Mouse (Mus musculus) frontal cortex, postnatal 14 days (tissue): Measurements from ENCODE around the gene Slc6a17.

Experiments used
- DNase-seq, 2 experiments: peaks; one replicate each; pipeline ENCODE4 v3.0.0; 2022; ENCODE audit warnings: low spot score in 2 of 2

The Slc6a17 gene

DNA sequence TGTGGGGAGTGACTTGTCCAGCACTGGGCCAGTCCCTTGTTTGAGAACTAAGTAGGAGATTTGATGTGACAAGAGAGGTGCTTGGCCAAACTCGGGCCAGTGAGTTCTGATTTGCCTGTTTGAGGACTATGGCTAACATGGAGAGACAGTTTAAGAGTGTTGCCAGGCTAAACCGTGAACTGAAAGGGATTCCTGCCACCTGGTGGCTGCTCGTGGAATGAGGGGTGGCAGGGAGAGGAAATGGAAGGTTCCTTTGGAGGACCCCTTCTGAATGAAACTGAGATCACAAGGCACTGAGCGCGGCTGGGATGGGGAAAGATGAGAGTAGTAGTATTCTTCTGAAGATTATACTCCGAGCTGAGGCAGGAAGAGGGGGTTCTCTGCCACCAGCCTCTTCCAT lies 51.2 kb downstream of the Slc6a17 start:
- DNase-seq: peak; percentile 72 to 84

DNA sequence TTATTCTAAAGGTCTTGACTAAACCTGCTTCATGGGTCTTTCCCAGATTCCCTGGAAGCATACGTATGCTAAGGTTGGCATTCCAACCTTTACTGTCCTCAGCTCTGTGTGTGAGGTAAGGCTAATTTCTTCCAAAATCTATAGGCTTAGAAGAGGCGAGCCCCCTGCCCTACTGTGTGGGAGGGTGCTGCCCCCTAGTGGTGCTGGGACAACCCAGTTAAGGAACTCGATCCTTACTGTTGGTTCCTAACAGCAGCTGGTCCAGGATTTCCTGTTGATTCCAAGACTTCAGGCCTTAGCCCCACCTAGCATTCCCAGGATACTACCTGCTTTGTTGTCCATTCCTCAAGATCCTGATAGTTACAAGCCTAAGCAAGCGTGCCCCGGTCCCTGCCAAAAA lies 55.7 kb downstream of the Slc6a17 start:
- DNase-seq: peak; percentile 61 to 79

GRCm38 (mm10) chr3:107459773-107460431 lies 57.9 kb downstream of the Slc6a17 start:
- no peak for DNase-seq

DNA sequence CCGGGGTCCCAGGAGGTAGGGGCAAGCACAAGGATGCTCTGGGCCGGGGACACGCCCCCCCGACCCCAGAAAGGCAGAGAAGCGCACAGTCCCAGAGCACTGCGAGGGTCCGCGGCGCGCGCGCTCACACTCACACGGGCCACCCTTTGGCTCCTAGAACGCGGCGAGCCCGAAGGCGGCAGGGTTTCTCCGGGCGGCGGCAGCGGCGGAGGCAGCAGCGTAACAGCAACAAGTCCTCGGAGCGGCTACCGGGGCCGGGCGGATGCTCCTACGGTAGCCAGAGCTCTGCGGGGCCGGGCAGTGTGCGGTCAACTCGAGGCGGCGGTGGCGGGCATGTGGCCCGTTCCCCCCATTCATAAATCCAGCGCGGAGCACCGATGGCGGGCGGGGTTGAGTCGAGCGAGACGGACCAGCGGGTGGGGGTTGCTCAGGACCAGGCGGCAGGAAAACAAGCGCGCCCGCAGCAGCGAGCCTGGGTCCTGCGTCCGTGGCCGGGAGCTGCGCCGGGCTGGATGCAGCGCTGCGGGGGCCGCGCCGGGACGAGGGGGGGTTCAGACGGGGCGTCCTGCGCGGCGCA lies 58.5 kb downstream of the Slc6a17 start, which contains the start of gene Kcnc4:
TSS of gene Kcnc4 (minus strand) at position 357 of the 577 bp plus-strand sequence.
- DNase-seq: no peak

DNA sequence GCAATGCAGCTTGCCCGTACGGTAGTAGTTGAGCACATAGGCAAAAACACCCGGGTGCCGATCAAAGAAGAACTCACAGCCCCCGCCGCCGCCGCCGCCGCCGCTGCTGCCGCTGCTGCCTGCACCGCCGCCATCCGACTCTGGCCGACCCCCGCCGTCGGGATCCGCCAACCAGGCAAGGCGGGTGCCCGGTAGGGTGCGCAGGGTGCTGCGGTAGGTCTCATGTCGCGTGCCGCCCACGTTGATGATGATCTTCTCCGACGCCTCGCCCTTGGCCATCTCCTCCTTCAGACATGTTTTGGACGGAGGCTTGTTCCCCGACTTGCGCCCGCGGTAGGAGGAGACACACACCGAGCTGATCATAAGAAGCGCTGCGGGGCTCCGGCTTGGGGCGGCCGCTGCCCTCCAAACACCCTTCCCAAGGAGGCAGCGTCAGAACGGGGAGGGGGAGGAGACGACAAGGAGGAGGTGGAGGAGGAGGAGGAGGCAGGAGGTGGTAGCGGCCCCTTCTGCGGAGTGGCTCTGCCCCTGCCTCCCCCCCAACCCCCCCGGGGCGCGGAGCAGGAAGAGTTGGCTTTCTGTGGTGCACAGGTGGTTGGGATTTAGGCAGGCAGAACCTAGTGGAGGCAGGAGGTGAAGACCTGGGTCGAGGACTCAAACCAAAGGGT lies 59.2 kb downstream of the Slc6a17 start:
- DNase-seq: peak in 1 of 2 experiments; percentile 42

DNA sequence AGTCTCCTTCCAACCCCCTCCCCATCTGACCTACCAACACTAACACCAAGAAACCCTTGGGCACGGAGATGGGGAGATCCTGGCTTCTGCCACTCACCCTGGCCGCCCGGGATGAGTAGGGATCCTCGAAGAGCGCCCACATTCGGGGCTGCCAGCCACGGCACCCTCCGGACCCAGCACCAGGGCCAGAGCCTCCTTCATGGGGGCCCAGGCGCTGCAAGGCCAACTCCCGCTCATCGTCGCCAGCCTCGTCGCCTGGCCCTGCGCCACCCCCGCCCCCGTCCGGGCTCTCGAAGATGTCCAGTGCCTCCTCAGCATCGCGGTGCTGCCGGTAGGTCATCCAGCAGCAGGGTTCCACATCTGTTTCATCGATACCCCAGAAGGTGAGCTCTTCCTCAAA lies 59.7 kb downstream of the Slc6a17 start:
- no peak for DNase-seq

- DNase-seq: no peak
Observed at GRCm38 (mm10) chr3:107454280-107454679, 63.5 kb downstream of the Slc6a17 start.

DNA sequence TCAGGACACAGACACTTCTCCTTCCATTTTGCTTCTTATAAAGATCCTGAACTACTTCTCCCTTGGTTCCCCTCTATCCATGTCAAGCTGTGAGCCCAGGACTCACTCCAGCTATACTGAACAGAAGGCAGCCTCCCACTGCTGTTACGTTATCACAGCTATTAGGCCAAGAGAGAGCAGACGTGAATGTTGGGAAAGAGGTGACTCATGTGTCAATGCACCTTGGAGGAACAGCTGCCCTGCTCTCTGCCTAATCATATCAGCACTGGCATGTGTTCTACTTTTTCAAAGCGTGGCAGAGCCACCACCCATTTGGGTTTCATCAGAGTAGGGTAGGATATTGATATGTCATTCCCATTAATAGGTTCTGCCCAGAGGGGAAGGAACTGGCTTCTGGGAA lies 71.0 kb downstream of the Slc6a17 start:
- DNase-seq: no peak

DNA sequence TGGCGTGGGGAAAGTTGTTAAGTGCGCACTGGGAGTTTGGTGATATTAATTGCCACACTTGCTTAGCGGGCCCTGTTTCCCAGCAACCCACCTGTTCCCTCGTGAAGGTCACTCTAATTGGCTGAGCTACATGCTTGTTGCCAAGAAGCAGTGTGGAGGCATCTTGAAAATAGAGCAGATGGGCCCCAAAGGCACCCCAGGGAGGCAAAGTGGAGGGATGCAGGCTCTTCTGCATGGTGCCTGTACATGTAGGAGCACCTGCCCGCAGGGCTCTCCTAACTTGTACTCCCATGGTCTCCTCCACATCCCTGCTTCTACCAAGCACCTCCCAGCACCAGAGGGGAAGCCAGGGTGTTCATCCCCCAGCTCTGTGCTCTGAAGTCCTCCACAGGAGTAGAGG lies 74.0 kb downstream of the Slc6a17 start:
- no peak for DNase-seq

- DNase-seq: peak in 1 of 2 experiments; percentile 61
Observed at GRCm38 (mm10) chr3:107442191-107442590, 75.6 kb downstream of the Slc6a17 start.

DNA sequence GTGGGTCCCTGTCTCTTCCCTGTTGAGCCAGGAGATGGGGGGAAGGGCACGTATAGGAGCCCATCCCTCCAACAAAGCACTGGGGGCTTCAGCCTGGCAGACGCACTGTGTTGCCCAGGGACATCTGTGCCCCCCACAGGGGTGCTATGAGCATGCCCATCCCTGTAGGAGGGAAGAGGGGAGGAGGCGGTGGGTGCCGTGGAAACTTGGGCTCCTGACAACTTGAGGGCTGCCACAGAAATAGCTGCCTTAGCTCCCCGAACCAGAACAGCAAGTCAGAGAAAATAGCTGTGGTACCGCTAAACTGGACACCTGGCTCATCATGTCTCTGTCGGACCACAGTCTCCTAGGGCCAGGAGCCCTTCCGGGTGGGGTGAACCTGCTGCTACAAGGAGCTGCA lies 76.5 kb downstream of the Slc6a17 start:
- DNase-seq: no peak

DNA sequence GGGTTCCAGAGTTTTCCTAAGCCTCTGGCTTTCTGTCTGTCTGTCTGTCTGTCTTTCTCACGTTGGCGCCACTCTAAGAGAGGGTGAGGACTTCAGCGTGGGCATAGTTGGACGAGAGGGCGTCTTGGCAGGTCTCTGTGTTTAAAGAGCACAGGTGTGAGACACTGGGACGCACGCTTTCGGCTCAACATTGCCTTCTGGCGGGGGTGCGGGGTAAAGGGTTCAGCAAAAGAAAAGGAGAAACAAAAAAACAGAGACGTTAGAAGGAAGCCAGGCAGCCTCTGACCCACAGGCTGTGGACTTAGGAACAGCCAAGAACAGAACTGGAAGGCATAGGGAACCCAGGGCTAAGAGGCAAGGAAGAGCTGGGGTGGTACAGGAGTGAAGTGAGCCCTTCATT lies 78.5 kb downstream of the Slc6a17 start:
- no peak for DNase-seq

DNA sequence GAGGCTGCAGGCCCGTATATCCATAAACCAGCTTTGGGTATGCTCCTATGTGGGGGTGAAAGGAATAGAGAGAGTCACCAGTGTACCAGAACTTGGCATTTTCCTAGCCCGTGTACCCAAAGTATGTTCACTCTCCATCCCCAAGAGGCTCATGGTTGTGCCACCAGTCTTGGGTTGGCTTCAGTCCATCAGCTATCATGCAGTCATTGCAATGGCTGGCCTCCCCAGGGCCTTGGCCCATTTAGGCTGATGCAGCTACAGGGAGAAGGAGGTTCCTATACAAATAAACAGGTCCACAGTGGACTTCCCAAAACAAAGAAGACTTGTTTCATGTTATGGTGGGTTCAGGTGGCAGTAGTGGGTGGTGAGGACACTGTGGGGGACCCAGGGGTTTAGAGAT lies 80.2 kb downstream of the Slc6a17 start:
- no peak for DNase-seq

DNA sequence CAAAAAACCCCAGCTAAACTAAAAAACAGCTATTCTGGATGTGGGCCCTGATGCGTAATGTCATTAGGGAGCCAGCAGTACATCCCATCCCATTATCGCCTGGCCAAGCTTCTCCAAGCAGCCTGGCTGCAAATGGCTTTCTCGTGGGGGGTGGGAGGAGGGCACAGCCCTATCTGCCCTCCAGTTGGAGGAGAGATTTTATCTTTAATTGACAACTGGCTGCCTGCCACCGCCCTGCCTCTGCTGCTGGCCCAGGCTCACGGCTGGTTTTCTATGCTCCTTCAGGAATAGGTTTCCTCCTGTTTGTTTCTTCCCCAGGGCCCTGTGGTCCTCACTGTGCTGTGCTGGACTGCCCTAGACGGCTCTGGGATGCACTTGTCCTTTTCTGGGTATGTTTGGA lies 81.4 kb downstream of the Slc6a17 start:
- DNase-seq: no peak

GRCm38 (mm10) chr3:107433614-107434013 lies 84.2 kb downstream of the Slc6a17 start:
- DNase-seq: no peak

DNA sequence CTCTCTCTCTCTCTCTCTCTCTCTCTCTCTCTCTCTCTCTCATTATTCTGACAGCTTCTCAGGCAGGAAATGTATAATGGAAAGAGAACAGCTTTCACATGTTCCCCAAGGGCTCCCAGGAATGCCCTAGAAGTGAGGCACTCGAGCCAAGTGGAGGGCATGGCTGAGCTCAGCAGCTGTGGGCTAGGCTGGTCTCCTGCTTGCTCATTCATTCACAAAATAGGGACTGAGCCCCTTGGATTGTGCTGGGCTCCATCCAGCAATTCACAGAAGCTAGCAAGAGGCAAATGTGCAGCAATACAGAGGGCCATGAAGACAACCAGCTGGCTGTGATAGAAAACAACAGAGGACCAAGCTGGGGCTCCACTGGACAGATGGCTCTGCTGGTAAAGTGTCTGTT lies 86.5 kb downstream of the Slc6a17 start:
- DNase-seq: no peak

DNA sequence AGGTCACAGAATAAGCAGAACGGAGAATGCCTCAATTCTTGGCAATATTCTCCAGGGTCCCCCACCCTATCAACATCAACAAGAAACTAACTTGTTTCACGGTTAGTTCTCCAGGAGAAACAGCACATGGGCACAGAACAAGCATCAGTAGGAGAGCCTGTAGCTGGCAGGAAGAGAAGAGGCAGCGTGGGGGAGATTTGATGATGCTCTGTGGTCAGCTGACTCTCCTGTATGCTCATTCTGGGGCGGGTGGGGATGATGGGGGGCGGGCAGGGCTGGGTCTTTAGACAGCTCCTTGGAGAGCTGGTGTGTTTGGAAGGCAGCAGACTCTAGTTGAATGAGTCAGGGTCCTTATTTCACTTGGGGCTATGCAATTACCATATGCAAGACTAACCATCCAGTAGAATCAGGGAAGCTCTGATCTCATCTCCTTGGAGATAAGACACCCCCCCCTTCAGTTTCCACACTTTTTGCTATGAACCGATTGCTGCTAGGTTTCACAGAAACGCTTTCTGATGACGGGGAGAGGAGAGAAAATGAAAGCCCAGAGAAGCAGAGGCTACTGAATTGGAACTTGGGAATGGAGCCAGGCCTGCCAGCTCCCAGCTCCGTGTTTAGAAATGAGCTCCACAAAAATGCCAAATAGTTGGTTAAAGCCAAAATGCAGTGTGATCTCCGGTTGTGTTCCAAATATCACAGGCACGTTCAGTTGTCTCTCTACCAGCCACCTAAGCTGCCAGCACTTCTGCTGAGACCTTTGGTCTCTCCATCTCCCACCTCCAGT lies 93.4 kb downstream of the Slc6a17 start:
- DNase-seq: peak in 1 of 2 experiments; percentile 55

DNA sequence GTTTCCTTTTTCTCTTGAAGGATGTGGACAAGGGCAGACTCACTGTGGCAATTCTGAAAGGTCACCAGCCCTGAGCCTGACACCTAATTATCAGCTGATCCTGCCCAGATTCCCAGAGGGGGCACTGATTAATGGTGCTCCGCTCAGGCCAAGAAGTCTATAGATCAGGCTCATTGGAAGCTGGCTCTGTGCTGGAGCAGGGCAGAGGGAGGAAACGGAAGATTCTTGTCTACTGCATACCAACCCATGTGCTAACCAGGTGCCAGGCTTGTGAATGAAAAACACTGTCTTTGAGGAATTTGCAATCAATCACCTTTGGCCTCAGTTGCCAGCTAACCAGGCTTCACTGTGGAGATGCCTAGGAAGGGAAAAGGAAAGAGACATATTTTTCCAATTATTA lies 97.7 kb downstream of the Slc6a17 start:
- no peak for DNase-seq
